Mouse (Mus musculus) heart, embryonic 15.5 days (tissue): ENCODE results near the gene Zc3hav1l. TPM values are rescaled to one million over a fixed set of nuclear protein-coding genes. Genes with fewer than 3 reads are reported as not detected.
A peak's percentile ranks its signal among the peaks of the same experiment; 100 is the strongest.

Source experiments
- ATAC-seq: fragments of 200-750 bp; cut with Nextera tagmentation; replicated peaks from 2 replicates; pipeline ENCODE4 v1.8.0; 2017; ENCODE audit warnings: low read depth, moderate TSS enrichment; ENCODE audit not compliant: insufficient number of reproducible peaks, insufficient read depth, low FRiP score
- H3K27ac ChIP-seq: fragments of 300-500 bp; sonication (generic); 2 replicates; pipeline ENCODE4 v1.5.1; 2015; ENCODE audit warnings: mild to moderate bottlenecking, inconsistent platforms
- H3K27me3 ChIP-seq: fragments of 300-500 bp; sonication (generic); 2 replicates; pipeline ENCODE4 v1.6.1; 2015; ENCODE audit warnings: inconsistent platforms
- H3K36me3 ChIP-seq: fragments of 300-500 bp; sonication (generic); 2 replicates; pipeline ENCODE4 v1.6.1; 2015; ENCODE audit warnings: mild to moderate bottlenecking, inconsistent platforms
- H3K4me1 ChIP-seq: fragments of 300-500 bp; sonication (generic); replicated peaks from 2 replicates; pipeline ENCODE4 v1.6.1; 2015; ENCODE audit warnings: inconsistent platforms
- H3K4me2 ChIP-seq: fragments of 300-500 bp; sonication (generic); 2 replicates; pipeline ENCODE4 v1.6.1; 2015; ENCODE audit warnings: inconsistent platforms, mild to moderate bottlenecking, moderate library complexity
- H3K4me3 ChIP-seq: fragments of 300-500 bp; sonication (generic); 2 replicates; pipeline ENCODE4 v1.5.1; 2015; ENCODE audit warnings: mild to moderate bottlenecking, inconsistent platforms
- H3K9ac ChIP-seq: fragments of 300-500 bp; sonication (generic); 2 replicates; pipeline ENCODE4 v1.6.1; 2015; ENCODE audit warnings: mild to moderate bottlenecking, inconsistent platforms
- H3K9me3 ChIP-seq: fragments of 300-500 bp; sonication (generic); replicated peaks from 2 replicates; pipeline ENCODE4 v1.6.1; 2016; ENCODE audit warnings: inconsistent platforms
- WGBS: fragments of 180-500 bp; shearing (Covaris S2); methylation state at CpG from one replicate; pipeline ENCODE4 v1.1.7; 2015; ENCODE audit warnings: mixed read lengths; 5-methylcytosine and 5-hydroxymethylcytosine counted together
- polyA plus RNA-seq: library from polyadenylated mRNA; unstranded; fragments of >200 nt; fragmentation: Nextera tagmentation; extraction: Ambion mirVana; gene quantifications from 2 replicates; pipeline ENCODE4 v1.2.1, GENCODE M21; 2015

Zc3hav1l gene
- polyA plus RNA-seq, 1 experiment from 2014 or later, result 5.1 TPM

DNA sequence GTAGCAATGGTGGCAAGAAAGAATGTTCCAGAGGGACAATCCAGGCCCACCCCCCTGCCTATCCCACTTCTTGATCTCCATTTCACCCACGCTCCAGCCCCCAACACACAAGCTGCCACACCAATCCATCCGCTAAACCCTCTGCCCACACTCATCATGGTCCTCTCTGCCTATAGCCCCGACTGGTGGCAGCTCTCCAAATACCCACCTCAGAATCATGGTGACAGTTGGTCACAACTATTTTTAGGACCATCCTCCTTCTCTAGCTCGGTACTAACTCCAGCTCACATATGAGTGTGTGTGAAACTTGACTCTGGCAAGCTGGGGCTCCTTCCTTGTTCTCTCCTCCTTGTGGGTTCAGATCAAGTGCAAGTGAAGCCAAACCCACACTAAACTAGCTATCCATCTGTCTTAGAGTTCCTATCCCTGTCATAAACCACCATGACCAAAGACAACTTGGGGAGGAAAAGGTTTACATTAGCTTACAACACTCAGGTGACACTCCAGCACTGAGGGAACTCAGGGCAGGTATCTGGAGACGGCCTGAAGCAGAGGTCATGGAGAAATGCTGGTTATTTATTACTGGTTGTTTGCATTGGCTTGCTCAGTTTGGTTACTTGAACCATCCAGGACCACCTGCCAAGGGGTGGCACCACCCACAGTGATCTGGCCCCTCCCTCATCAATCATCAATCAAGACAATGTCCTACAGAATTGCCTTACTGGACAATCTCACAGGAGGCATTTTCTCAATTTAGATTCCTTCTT lies 35.5 kb downstream of the Zc3hav1l start:
- Histone ChIP-seq H3K27ac (no peak overlapping the region), H3K4me3 (no peak overlapping the region), H3K4me1 (0 out of 2 replicates have a peak, but pooled peaks cover 3% of the 10 kb centered on the region), H3K9ac (no peak overlapping the region), H3K36me3 (no peaks in the 10 kb centered on the region), H3K9me3 (no peaks in the 10 kb centered on the region), H3K4me2 (no peak overlapping the region), H3K27me3 (no peaks in the 10 kb centered on the region)
- no peak for ATAC-seq
- 53% methylated on average over 5 of the region's 5 CpGs for WGBS

GRCm38 (mm10) chr6:38261877-38262276 lies 37.2 kb downstream of the Zc3hav1l start:
- no peak overlapping the region for H3K4me2 ChIP-seq
- WGBS, result 65% methylated on average over 4 of the region's 4 CpGs
- ATAC-seq, result no peak
- no peak overlapping the region for H3K4me3 ChIP-seq
- H3K4me1 ChIP-seq, result 0 out of 2 replicates have a peak, but pooled peaks cover 3% of the 10 kb centered on the region
- H3K27ac ChIP-seq, result no peak overlapping the region
- no peak overlapping the region for H3K9ac ChIP-seq
- H3K9me3 ChIP-seq, result no peaks in the 10 kb centered on the region
- no peaks in the 10 kb centered on the region for H3K27me3 ChIP-seq
- no peaks in the 10 kb centered on the region for H3K36me3 ChIP-seq

- Histone ChIP-seq H3K9ac (no peak overlapping the region), H3K9me3 (no peaks in the 10 kb centered on the region), H3K4me2 (no peak overlapping the region), H3K27me3 (no peaks in the 10 kb centered on the region), H3K27ac (no peak overlapping the region), H3K36me3 (no peaks in the 10 kb centered on the region), H3K4me1 (peaks cover 9% of the 10 kb centered on the region), H3K4me3 (no peak overlapping the region)
- WGBS, result 92% methylated on average over 8 of the region's 8 CpGs
- ATAC-seq, result no peak
These were observed 41.6 kb downstream of the Zc3hav1l start for GRCm38 (mm10) chr6:38257506-38257905.

GRCm38 (mm10) chr6:38256793-38257192 lies 42.3 kb downstream of the Zc3hav1l start:
- Histone ChIP-seq H3K36me3 (no peaks in the 10 kb centered on the region), H3K4me1 (peaks cover 12% of the 10 kb centered on the region), H3K4me3 (no peak overlapping the region), H3K27ac (no peak overlapping the region), H3K9ac (no peak overlapping the region), H3K4me2 (no peak overlapping the region), H3K27me3 (no peaks in the 10 kb centered on the region), H3K9me3 (no peaks in the 10 kb centered on the region)
- no peak for ATAC-seq
- 69% methylated on average over 4 of the region's 4 CpGs for WGBS

GRCm38 (mm10) chr6:38255794-38256193 lies 43.3 kb downstream of the Zc3hav1l start:
- H3K27me3 ChIP-seq, result no peaks in the 10 kb centered on the region
- no peak for ATAC-seq

DNA sequence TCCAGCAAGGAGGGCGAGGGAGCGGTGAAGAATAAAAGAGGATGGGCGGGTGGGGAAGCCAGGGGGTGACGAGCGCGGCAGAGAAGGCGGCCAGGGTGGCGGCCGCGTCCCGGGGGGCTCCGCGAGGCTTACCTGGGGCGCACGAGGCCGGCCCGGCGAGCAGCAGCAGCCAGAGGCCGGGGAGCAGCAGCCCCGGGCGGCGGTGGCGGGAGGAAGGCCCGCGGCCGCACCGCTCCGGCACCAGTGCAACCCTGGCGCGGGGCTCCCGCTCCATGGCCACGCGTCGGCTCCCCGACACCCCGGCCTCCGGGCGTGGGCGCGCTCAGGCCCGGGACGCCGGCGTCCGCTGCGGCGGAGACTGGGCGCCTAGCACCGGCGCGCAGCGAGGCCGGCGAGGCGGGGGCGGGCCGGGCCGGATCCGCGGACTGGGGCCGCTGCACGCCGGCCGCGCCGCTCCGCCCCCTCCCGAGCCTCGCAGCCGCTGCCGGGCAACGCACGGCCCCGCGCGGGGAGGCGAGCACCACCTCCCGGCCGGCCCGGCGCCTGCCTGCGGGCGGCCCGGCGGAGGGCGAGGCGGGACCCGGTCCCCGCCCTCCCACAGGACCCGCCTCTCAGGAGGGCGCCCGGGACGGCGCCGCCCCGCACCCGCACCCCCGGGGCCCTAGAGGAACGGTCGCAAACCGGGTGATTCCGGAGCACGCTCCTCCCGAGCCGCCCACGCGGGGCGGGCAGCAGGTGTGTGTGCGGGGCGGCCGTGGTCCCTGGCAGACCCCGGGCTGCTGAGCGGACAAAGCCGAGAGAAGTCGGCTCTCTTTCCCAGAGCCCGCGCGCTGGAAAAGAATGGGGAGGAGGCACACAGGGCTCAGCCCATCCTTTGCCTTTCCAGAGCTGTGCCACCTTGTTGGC lies 45.1 kb downstream of the Zc3hav1l start, which contains the start of gene D630045J12Rik:
Gene D630045J12Rik (minus strand): TSS at position 274 of the 906 bp plus-strand sequence.
- ATAC-seq, result peak; percentile 95
- under 1% methylated on average over 87 of the region's 118 CpGs for whole genome bisulfite sequencing

More at GRCm38 (mm10) chr6:38255794-38256193, 43.3 kb downstream of the Zc3hav1l start:
- Histone ChIP-seq H3K9me3 (no peaks in the 10 kb centered on the region), H3K4me2 (no peak overlapping the region), H3K4me3 (no peak overlapping the region), H3K4me1 (peaks cover 12% of the 10 kb centered on the region), H3K27ac (no peak overlapping the region), H3K9ac (no peak overlapping the region), H3K36me3 (no peaks in the 10 kb centered on the region)
- 69% methylated on average over 2 of the region's 2 CpGs for WGBS

DNA sequence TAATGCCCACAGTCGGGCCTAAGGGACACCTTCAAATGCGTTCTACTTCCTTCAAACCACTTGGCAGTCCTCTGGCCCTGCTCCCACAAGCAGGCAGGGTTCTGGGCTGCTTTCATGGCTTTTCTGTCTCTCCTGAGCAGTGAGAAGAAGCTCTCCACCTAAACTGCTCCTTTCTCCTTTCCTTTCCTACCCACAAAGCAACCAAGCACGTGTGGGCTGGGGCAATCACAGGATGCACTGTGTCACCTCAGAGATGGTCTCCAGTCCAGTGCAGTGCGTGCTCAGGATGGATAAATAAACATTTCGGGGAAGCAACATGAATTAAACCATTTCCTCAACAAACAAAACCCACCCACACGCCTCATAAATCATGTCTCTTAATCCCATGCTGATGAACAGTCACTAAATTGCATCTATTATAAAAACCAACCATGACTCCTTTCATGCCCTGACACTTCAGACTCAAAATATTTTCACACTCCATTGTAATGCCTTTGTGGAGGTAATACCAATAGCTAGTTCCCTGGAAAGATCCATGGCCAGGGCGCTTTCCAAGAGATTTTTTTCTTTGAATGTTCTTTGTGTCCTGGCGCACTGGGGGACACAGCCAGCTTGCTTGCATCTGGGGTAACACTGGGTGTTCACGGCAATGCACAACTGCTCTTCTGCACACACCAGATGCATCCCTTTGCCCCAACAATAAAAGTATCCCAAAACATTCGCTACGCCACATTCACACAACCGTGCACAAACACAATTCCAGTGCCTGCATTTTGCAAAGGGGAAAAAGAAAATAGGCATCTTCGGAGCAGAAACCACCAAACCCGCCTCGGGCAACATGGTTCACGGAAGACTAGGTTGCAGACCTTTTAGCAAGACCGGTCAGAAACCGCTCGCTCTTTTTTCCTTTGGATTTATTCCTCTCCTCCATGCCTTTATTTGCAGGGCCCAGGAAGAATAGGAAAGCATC lies 46.0 kb downstream of the Zc3hav1l start:
- Histone ChIP-seq H3K27me3 (no peaks in the 10 kb centered on the region), H3K9ac (peak overlapping the region; percentile 90), H3K36me3 (no peaks in the 10 kb centered on the region), H3K4me3 (peak overlapping the region; percentile 92), H3K9me3 (no peaks in the 10 kb centered on the region), H3K4me1 (peaks cover 12% of the 10 kb centered on the region), H3K27ac (peak overlapping the region; percentile 57), H3K4me2 (peak overlapping the region; percentile 97)
- ATAC-seq, result no peak
- WGBS, result 16% methylated on average over 19 of the region's 19 CpGs

More for the DNA sequence above, 45.1 kb downstream of the Zc3hav1l start, which contains the start of gene D630045J12Rik:
- Histone ChIP-seq H3K4me2 (peak within 1 kb of the TSS; percentile 97), H3K4me3 (peak within 1 kb of the TSS; percentile 92), H3K27ac (peak within 1 kb of the TSS; percentile 62), H3K4me1 (peaks cover 12% of the 10 kb centered on the region), H3K9ac (peak within 1 kb of the TSS; percentile 90), H3K27me3 (no peaks in the 10 kb centered on the region), H3K9me3 (no peaks in the 10 kb centered on the region), H3K36me3 (no peaks in the 10 kb centered on the region)

DNA sequence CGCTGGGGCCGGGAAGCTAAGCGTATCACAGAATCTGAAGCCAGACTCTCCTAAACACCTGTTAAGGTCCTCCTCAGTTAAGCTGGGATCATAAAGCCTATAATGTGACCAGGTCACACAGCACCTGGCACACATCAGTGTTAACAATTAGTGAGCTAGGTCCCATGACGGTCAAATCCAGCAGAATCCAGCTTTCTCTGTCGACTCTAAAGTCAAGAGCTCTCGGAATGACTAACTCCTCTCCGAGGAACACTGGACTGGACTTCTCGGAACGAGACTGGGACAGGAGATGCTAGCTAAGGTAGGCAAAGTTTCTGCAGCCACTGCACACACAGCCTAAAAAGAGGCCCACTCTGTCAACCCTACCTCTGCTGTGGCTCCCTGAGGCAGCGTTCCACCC lies 46.9 kb downstream of the Zc3hav1l start:
- Histone ChIP-seq H3K4me2 (no peak overlapping the region), H3K4me3 (no peak overlapping the region), H3K9me3 (no peaks in the 10 kb centered on the region), H3K36me3 (no peaks in the 10 kb centered on the region), H3K27me3 (no peaks in the 10 kb centered on the region), H3K4me1 (peaks cover 12% of the 10 kb centered on the region), H3K27ac (no peak overlapping the region), H3K9ac (no peak overlapping the region)
- no peak for ATAC-seq
- 78% methylated on average over 10 of the region's 10 CpGs for WGBS

DNA sequence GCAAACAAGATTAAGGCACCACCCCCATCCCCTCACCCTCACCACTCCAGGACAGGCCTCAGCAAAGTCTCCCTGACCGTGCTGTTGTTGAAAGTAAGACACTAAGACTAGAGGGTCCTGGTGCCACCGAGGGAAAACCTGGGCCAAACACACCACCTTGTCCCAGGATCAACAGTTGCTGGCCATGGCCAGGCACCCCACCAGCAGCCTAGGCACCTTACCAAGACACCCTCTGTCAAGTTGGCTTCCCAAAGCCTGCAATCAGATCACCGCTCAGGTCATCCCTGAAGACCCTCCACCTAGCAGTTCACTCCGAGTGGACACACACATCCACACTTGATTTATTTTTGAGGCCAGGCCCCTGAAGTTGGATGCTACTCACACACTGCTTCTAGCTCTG lies 47.6 kb downstream of the Zc3hav1l start:
- no peak for ATAC-seq
- no peak overlapping the region for H3K4me3 ChIP-seq
- no peaks in the 10 kb centered on the region for H3K36me3 ChIP-seq
- no peak overlapping the region for H3K9ac ChIP-seq
- no peaks in the 10 kb centered on the region for H3K27me3 ChIP-seq
- 56% methylated on average over 4 of the region's 4 CpGs for WGBS
- H3K4me1 ChIP-seq, result peaks cover 12% of the 10 kb centered on the region
- no peaks in the 10 kb centered on the region for H3K9me3 ChIP-seq
- no peak overlapping the region for H3K4me2 ChIP-seq
- H3K27ac ChIP-seq, result no peak overlapping the region

GRCm38 (mm10) chr6:38247362-38247761 lies 51.7 kb downstream of the Zc3hav1l start:
- H3K27ac ChIP-seq, result no peak overlapping the region
- H3K4me3 ChIP-seq, result no peak overlapping the region
- H3K9ac ChIP-seq, result no peak overlapping the region
- H3K9me3 ChIP-seq, result no peaks in the 10 kb centered on the region
- no peaks in the 10 kb centered on the region for H3K27me3 ChIP-seq
- H3K36me3 ChIP-seq, result no peaks in the 10 kb centered on the region
- no peak overlapping the region for H3K4me2 ChIP-seq
- ATAC-seq, result no peak
- WGBS, result 88% methylated on average over 4 of the region's 4 CpGs
- peaks cover 10% of the 10 kb centered on the region; the same call in 1 of the 2 replicates for H3K4me1 ChIP-seq
